Mouse (Mus musculus) ES-E14 (cell line): ENCODE measurements around the gene St6galnac3.

Experiments
- CHD2 ChIP-seq: IDR thresholded peaks from 2 replicates; pipeline ENCODE4 v1.6.1; 2014; ENCODE audit warnings: mild to moderate bottlenecking, low read depth, low read length, inconsistent platforms
- HCFC1 ChIP-seq: IDR thresholded peaks from 2 replicates; pipeline ENCODE4 v1.6.1; 2012; ENCODE audit warnings: low read length, inconsistent platforms, borderline replicate concordance; ENCODE audit not compliant: insufficient read depth
- MAFK ChIP-seq: IDR thresholded peaks from 2 replicates; pipeline ENCODE4 v1.6.1; 2014; ENCODE audit warnings: mild to moderate bottlenecking, low read depth, low read length, inconsistent platforms; ENCODE audit not compliant: insufficient read depth
- ZC3H11A ChIP-seq: IDR thresholded peaks from 2 replicates; pipeline ENCODE4 v1.6.1; 2012; ENCODE audit warnings: low read depth, mild to moderate bottlenecking, inconsistent platforms, low read length, borderline replicate concordance
- ZNF384 ChIP-seq: IDR thresholded peaks from 2 replicates; pipeline ENCODE4 v1.6.1; 2012; ENCODE audit warnings: low read depth, low read length, inconsistent platforms

DNA sequence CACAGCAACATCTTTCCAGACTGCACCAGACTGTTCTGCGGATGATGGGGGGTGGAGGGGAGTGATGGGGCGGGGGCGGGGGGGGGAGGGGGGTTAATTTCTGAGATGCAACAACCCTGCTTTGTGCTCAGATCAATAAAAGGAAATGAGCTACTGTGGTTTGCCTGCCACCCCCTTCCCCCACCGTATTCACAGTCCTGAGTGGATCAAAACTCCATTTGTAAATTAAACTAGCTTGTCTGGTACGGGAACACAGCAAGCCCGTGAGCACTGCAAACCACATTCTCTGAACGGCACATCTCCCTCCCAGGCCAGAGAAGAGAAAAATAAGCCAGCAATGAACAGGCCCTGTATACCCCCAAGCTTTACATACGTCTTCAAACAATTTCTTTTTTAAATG is 76.3 kb downstream of the St6galnac3 start:
- TF ChIP-seq CHD2 (no peak), ZC3H11A (no peak), HCFC1 (no peak), ZNF384 (no peak), MAFK (no peak)
